Mouse (Mus musculus): ENCODE measurements around the gene Orai3. TPM values are rescaled to one million over a fixed set of nuclear protein-coding genes. Genes with fewer than 3 reads are reported as not detected.

Orai3 gene
- total and polyA plus RNA-seq, 3 experiments, result 37.5 to 47.2 TPM; not detected in 1

GRCm38 (mm10) chr7:127772080-127772479, 2.5 kb downstream of the Orai3 start:
- Histone ChIP-seq H3K4me3 (ENCODE audit: control insufficient read depth in 1 of 2, insufficient read depth in 1 of 2, low read depth in 2 of 2, low read length in 2 of 2) (no peak overlapping the region), H3K4me1 (ENCODE audit: control insufficient read depth in 1 of 2, insufficient read depth in 2 of 2, low read length in 2 of 2) (peaks cover 0 to 32% of the 10 kb centered on the region in 2 experiments; a peak in 3 of 4 replicates), H3K79me2 (ENCODE audit: control insufficient read depth, insufficient read depth, low read length, poor library complexity) (peaks cover 26% of the 10 kb centered on the region), H3K27me3 (ENCODE audit: control insufficient read depth in 1 of 2, insufficient read depth in 2 of 2, low read length in 2 of 2) (no peaks in the 10 kb centered on the region), H3K27ac (ENCODE audit: control insufficient read depth, low read depth, low read length) (peak overlapping the region; percentile 20), H3K9me3 (replicated peaks; ENCODE audit: insufficient read depth, low read length) (no peaks in the 10 kb centered on the region), H3K9ac (ENCODE audit: control insufficient read depth, low read depth, low read length, poor library complexity, severe bottlenecking) (no peak overlapping the region), H3K36me3 (ENCODE audit: control insufficient read depth in 1 of 2, insufficient read depth in 2 of 2, low read length in 2 of 2) (peaks cover 0 to 27% of the 10 kb centered on the region in 2 experiments; a peak in 2 of 4 replicates)
- TF ChIP-seq ZMIZ1 (IDR thresholded peaks at IDR 0.05; ENCODE audit: low read depth, low read length), result no peak
- TF ChIP-seq POLR2AphosphoS2 (IDR thresholded peaks at IDR 0.05; ENCODE audit: low read length), result peak; percentile 71
- DNase-seq (ENCODE audit: low read depth, low spot score), result peak; percentile 59

- no peaks in the 10 kb centered on the region for H3K9me3 ChIP-seq (replicated peaks; ENCODE audit: insufficient read depth, low read length)
- no peaks in the 10 kb centered on the region for H3K27me3 ChIP-seq (ENCODE audit: control insufficient read depth in 1 of 2, insufficient read depth in 2 of 2, low read length in 2 of 2)
- no peak for DNase-seq (ENCODE audit: low read depth, low spot score)
These were observed 2.9 kb downstream of the Orai3 start for GRCm38 (mm10) chr7:127772557-127772956.

GRCm38 (mm10) chr7:127773664-127774384, 4.2 kb downstream of the Orai3 start:
- Histone ChIP-seq H3K79me2 (ENCODE audit: control insufficient read depth, insufficient read depth, low read length, poor library complexity) (peaks cover 30% of the 10 kb centered on the region), H3K27ac (ENCODE audit: control insufficient read depth, low read depth, low read length) (peak overlapping the region; percentile 22), H3K27me3 (ENCODE audit: control insufficient read depth in 1 of 2, insufficient read depth in 2 of 2, low read length in 2 of 2) (no peaks in the 10 kb centered on the region), H3K36me3 (ENCODE audit: control insufficient read depth in 1 of 2, insufficient read depth in 2 of 2, low read length in 2 of 2) (peaks cover 0 to 26% of the 10 kb centered on the region in 2 experiments; a peak in 2 of 4 replicates), H3K9me3 (replicated peaks; ENCODE audit: insufficient read depth, low read length) (no peaks in the 10 kb centered on the region), H3K9ac (ENCODE audit: control insufficient read depth, low read depth, low read length, poor library complexity, severe bottlenecking) (peak overlapping the region; percentile 25; the same call in 1 of the 2 replicates), H3K4me3 (ENCODE audit: control insufficient read depth in 1 of 2, insufficient read depth in 1 of 2, low read depth in 2 of 2, low read length in 2 of 2) (no peak overlapping the region), H3K4me1 (ENCODE audit: control insufficient read depth in 1 of 2, insufficient read depth in 2 of 2, low read length in 2 of 2) (peaks cover 0 to 25% of the 10 kb centered on the region in 2 experiments; a peak in 3 of 4 replicates)
- DNase-seq (ENCODE audit: low read depth, low spot score), result peak; percentile 90
- no peak for TF ChIP-seq ZNF384 (IDR thresholded peaks at IDR 0.05; ENCODE audit: low read depth, low read length)
- peak; percentile 70; the same call in 1 of the 2 replicates for TF ChIP-seq POLR2AphosphoS5 (IDR thresholded peaks at IDR 0.05; ENCODE audit: borderline replicate concordance, low read depth, low read length)
- no peak for TF ChIP-seq MAX (IDR thresholded peaks at IDR 0.05; ENCODE audit: low read length)
- no peak for TF ChIP-seq ZMIZ1 (IDR thresholded peaks at IDR 0.05; ENCODE audit: low read depth, low read length)
- peak; percentile 52; the same call in 1 of the 2 replicates for TF ChIP-seq HCFC1 (IDR thresholded peaks at IDR 0.05; ENCODE audit: low read depth, low read length)
- TF ChIP-seq SMC3 (IDR thresholded peaks at IDR 0.05; ENCODE audit: low read depth, low read length), result peak; percentile 79
- no peak for TF ChIP-seq TAL1 (IDR thresholded peaks at IDR 0.05; ENCODE audit: low read length)
- TF ChIP-seq MAFK (IDR thresholded peaks at IDR 0.05; ENCODE audit: borderline replicate concordance, low read depth, low read length), result no peak
- TF ChIP-seq TBP (IDR thresholded peaks at IDR 0.05; ENCODE audit: low read depth, low read length), result peak; percentile 29; the same call in 1 of the 2 replicates
- TF ChIP-seq KAT2A (conservative IDR thresholded peaks at IDR 0.05; ENCODE audit: low read depth, low read length), result no peak
- peak; percentile 65 for TF ChIP-seq ZC3H11A (IDR thresholded peaks at IDR 0.05; ENCODE audit: low read depth, low read length)
- peak; percentile 88 to 92 (median 88) for TF ChIP-seq CTCF (IDR thresholded peaks at IDR 0.05 in 2 of 3, conservative IDR thresholded peaks at IDR 0.05 in 1 of 3; ENCODE audit: control insufficient read depth in 1 of 3, insufficient read depth in 1 of 3, low read depth in 2 of 3, low read length in 3 of 3, poor library complexity in 1 of 3, severe bottlenecking in 1 of 3)
- no peak for TF ChIP-seq POLR2AphosphoS2 (IDR thresholded peaks at IDR 0.05; ENCODE audit: low read length)
- no peak for TF ChIP-seq SIN3A (IDR thresholded peaks at IDR 0.05; ENCODE audit: low read length)
- TF ChIP-seq EP300 (IDR thresholded peaks at IDR 0.05; ENCODE audit: low read depth in 1 of 2, low read length in 2 of 2), result no peak
- no peak for TF ChIP-seq BHLHE40 (IDR thresholded peaks at IDR 0.05; ENCODE audit: borderline replicate concordance, low read depth, low read length)
- peak; percentile 72 for TF ChIP-seq RAD21 (IDR thresholded peaks at IDR 0.05; ENCODE audit: low read depth, low read length)

More at GRCm38 (mm10) chr7:127772557-127772956, 2.9 kb downstream of the Orai3 start:
- peaks cover 27% of the 10 kb centered on the region for H3K79me2 ChIP-seq (ENCODE audit: control insufficient read depth, insufficient read depth, low read length, poor library complexity)
- H3K27ac ChIP-seq (ENCODE audit: control insufficient read depth, low read depth, low read length), result peak overlapping the region; percentile 20; the same call in 1 of the 2 replicates
- peaks cover 0 to 27% of the 10 kb centered on the region in 2 experiments; a peak in 2 of 4 replicates for H3K36me3 ChIP-seq (ENCODE audit: control insufficient read depth in 1 of 2, insufficient read depth in 2 of 2, low read length in 2 of 2)
- TF ChIP-seq HCFC1 (IDR thresholded peaks at IDR 0.05; ENCODE audit: low read depth, low read length) (no peak), SMC3 (IDR thresholded peaks at IDR 0.05; ENCODE audit: low read depth, low read length) (no peak), GABPA (IDR thresholded peaks at IDR 0.05; ENCODE audit: low read depth, low read length) (no peak), UBTF (IDR thresholded peaks at IDR 0.05; ENCODE audit: borderline replicate concordance, insufficient read depth, low read depth, low read length) (no peak), USF2 (IDR thresholded peaks at IDR 0.05; ENCODE audit: borderline replicate concordance in 1 of 2, insufficient read depth in 1 of 2, low read depth in 1 of 2, low read length in 2 of 2) (no peak)
- H3K4me3 ChIP-seq (ENCODE audit: control insufficient read depth in 1 of 2, insufficient read depth in 1 of 2, low read depth in 2 of 2, low read length in 2 of 2), result no peak overlapping the region
- H3K9ac ChIP-seq (ENCODE audit: control insufficient read depth, low read depth, low read length, poor library complexity, severe bottlenecking), result no peak overlapping the region
- peaks cover 0 to 30% of the 10 kb centered on the region in 2 experiments; a peak in 3 of 4 replicates for H3K4me1 ChIP-seq (ENCODE audit: control insufficient read depth in 1 of 2, insufficient read depth in 2 of 2, low read length in 2 of 2)
